Mouse (Mus musculus): ENCODE data around the gene Prdx5.

DNA sequence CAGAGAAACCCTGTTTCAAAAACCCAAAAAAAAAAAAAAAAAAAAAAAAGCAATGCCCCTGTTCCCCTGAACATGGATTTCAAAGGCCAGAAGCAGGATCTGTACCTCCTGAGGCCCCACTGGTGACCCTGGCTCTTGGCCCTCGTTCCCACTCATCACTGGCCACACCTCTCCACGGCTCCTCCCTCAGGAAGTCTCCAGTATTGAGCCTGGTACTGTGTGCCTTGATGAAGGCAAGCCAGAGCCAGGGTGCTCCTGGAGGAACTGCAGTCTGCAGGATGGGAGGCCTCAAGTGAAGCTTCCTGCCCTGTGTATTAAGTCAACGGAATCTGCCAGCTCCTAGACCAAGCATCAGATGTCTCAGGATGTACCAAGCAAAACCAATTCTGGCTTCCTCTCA, 3.7 kb downstream of the Prdx5 start:
- TF ChIP-seq SMC3 (IDR thresholded peaks at IDR 0.05; ENCODE audit: low read depth, low read length) (no peak), GATA1 (IDR thresholded peaks at IDR 0.05; ENCODE audit: low read depth, low read length) (no peak), CTCF (IDR thresholded peaks at IDR 0.05 in 2 of 3, conservative IDR thresholded peaks at IDR 0.05 in 1 of 3; ENCODE audit: control insufficient read depth in 1 of 3, insufficient read depth in 1 of 3, low read depth in 2 of 3, low read length in 3 of 3, poor library complexity in 1 of 3, severe bottlenecking in 1 of 3) (no peak)
